Mouse (Mus musculus) cerebellum, adult 2 months (tissue): ENCODE data around the gene Tmem9b. TPM values are rescaled to one million over a fixed set of nuclear protein-coding genes. Genes with fewer than 3 reads are reported as not detected.

ENCODE experiments used
- DNase-seq, 2 experiments: peaks; one replicate each; pipeline ENCODE4 v3.0.0; 2021
- H3K27ac ChIP-seq: fragments of 200-500 bp; 2 replicates; pipeline ENCODE4 v1.5.1; 2012; ENCODE audit warnings: low read length, control low read depth, inconsistent platforms; ENCODE audit not compliant: insufficient read depth
- H3K27me3 ChIP-seq: fragments of 200-500 bp; 2 replicates; pipeline ENCODE4 v1.6.1; 2012; ENCODE audit warnings: inconsistent platforms, mild to moderate bottlenecking, low read length, moderate library complexity; ENCODE audit not compliant: control insufficient read depth, insufficient read depth
- H3K4me1 ChIP-seq: fragments of 200-500 bp; 2 replicates; pipeline ENCODE4 v1.6.1; 2011; ENCODE audit warnings: low read length; ENCODE audit not compliant: control insufficient read depth, insufficient read depth
- H3K4me3 ChIP-seq: fragments of 200-500 bp; replicated peaks from 2 replicates; pipeline ENCODE3; 2011; ENCODE audit warnings: mild to moderate bottlenecking, low read depth, low read length, control low read depth; ENCODE audit not compliant: insufficient read depth
- CTCF ChIP-seq: fragments of 200-500 bp; IDR thresholded peaks from 2 replicates; pipeline ENCODE4 v1.5.1; 2011; ENCODE audit warnings: low read depth, mild to moderate bottlenecking, control low read depth, low read length, moderate library complexity, borderline replicate concordance; ENCODE audit not compliant: insufficient read depth
- POLR2A ChIP-seq: fragments of 200-500 bp; IDR thresholded peaks from 2 replicates; pipeline ENCODE4 v1.6.1; 2011; ENCODE audit warnings: low read length, control low read depth, borderline replicate concordance; ENCODE audit not compliant: insufficient read depth
- WGBS: fragments of 180-500 bp; shearing (Covaris S2); methylation state at CpG from one replicate; pipeline ENCODE4 v1.1.7; 2018; 5-methylcytosine and 5-hydroxymethylcytosine counted together
- polyA plus RNA-seq: library from polyadenylated mRNA; depleted of rRNA; stranded (reverse); fragments of >200 nt; gene quantifications from 2 replicates; pipeline ENCODE4 v1.2.3, GENCODE M21; 2012; rRNA removed

Gene Tmem9b
- polyA plus RNA-seq, 1 experiment: 140 TPM

- WGBS: 78% methylated on average over 13 of the region's 13 CpGs
Observed at GRCm38 (mm10) chr7:109694576-109695338, 57.9 kb downstream of the Tmem9b start.

DNA sequence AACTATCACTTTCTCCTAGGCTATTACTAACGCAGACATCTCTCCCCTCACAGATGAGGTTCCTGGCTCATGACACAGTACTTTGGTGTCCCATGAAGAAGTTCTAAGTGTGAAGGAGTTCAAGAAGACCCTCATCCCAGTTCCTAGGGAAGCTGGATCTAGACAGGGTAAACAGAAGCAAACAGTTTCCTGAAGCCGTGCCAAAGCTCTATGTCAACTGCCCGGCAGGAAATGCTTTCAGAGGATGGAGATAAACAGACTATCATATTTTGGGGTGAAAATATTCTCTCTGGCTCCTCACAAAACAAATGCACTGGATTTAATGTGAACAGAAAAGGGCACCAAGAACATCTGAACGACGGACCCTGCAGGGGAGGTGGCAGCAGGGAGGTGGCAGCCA, 61.7 kb downstream of the Tmem9b start:
- DNase-seq: no peak
- Histone ChIP-seq H3K27ac (no peak overlapping the region), H3K4me3 (no peak overlapping the region), H3K4me1 (no peaks in the 10 kb centered on the region), H3K27me3 (no peaks in the 10 kb centered on the region)
- TF ChIP-seq CTCF (no peak), POLR2A (no peak)
- 63% methylated on average over 5 of the region's 5 CpGs for WGBS

More at GRCm38 (mm10) chr7:109694576-109695338, 57.9 kb downstream of the Tmem9b start:
- H3K27ac ChIP-seq: no peak overlapping the region
- TF ChIP-seq POLR2A: no peak
- no peak for TF ChIP-seq CTCF
- H3K4me1 ChIP-seq: no peaks in the 10 kb centered on the region
- no peak for DNase-seq
- no peaks in the 10 kb centered on the region; the same call in 1 of the 2 replicates for H3K27me3 ChIP-seq
- no peak overlapping the region for H3K4me3 ChIP-seq

DNA sequence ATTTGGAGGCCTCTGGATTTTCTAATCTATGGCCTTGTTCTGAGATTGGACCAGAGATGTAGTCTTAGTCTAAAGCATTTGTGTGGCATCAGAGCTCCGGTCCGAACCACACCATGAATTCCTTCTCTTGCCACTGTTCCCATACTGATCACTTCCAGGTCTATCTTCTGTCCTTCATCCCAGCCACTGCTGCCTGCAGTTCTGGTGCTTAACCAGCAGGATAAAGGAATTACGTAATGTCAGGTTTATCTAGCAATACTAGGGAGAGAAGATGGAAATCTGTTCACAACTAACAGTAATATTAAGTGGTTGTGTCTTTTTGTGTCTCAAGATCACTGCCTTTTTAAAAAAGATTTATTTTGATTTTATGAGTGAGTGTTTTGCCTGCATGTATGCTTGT, 62.6 kb downstream of the Tmem9b start:
- Histone ChIP-seq H3K4me3 (no peak overlapping the region), H3K27me3 (no peaks in the 10 kb centered on the region), H3K27ac (no peak overlapping the region), H3K4me1 (no peaks in the 10 kb centered on the region)
- TF ChIP-seq POLR2A (no peak), CTCF (no peak)
- DNase-seq: no peak
- WGBS: 91% methylated on average over 3 of the region's 3 CpGs

DNA sequence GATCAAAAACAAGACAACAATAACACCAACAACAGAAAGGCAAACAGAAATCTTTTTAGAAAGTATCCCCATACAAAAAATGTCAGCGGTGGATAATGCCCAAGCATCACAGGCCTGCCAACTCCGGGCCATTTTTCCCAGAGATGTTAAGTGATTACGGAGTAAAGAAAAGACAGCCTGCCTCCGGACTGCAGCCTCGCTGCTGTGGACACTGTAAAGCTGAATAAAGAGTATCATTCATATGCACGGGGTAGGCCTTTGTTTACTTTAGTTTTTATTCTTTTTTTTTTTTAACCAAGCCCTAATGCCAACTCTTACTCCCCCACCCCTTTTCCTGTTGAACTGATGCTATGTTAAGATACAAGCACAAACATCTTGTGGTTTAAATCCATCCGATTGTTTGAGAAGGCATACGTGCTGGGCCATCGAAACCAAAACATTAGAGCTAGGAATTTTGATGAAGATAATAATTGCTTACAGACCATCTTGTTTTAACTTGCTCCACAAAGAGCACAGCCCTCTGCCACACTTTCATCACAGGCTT, 66.0 kb downstream of the Tmem9b start:
- TF ChIP-seq CTCF (no peak), POLR2A (no peak)
- Histone ChIP-seq H3K4me3 (no peak overlapping the region), H3K27ac (no peak overlapping the region), H3K4me1 (no peaks in the 10 kb centered on the region), H3K27me3 (no peaks in the 10 kb centered on the region)
- WGBS: 64% methylated on average over 9 of the region's 9 CpGs
- no peak for DNase-seq

Other genes starting within 250 kb of the Tmem9b start
- 11.3 and 11.6 TPM in 2 replicates for gene Trim66, start 244.7 kb downstream of the Tmem9b start, polyA plus RNA-seq
- 299 and 318 TPM in 2 replicates for gene Rpl27a, start 233.7 kb downstream of the Tmem9b start, polyA plus RNA-seq
- gene St5, start 49.3 kb downstream of the Tmem9b start, polyA plus RNA-seq: 43.8 and 44.8 TPM in 2 replicates
- gene Akip1, start 49.2 kb downstream of the Tmem9b start, polyA plus RNA-seq: 6.7 and 6.9 TPM in 2 replicates
- 0.16 and 0.20 TPM in 2 replicates for gene BC051019, start 29.0 kb downstream of the Tmem9b start, polyA plus RNA-seq
- gene Ascl3, start 21.1 kb downstream of the Tmem9b start, polyA plus RNA-seq: 0.22 and 0.39 TPM in 2 replicates
- gene Nrip3, start 29.1 kb upstream of the Tmem9b start, polyA plus RNA-seq: 46.6 and 52.8 TPM in 2 replicates
- gene Scube2, start 112.8 kb upstream of the Tmem9b start, polyA plus RNA-seq: 0.26 and 0.33 TPM in 2 replicates
- gene Dennd5a, start 207.6 kb upstream of the Tmem9b start, polyA plus RNA-seq: 270 TPM in 2 replicates
- 61.8 and 66.0 TPM in 2 replicates for gene Tmem41b, start 234.1 kb upstream of the Tmem9b start, polyA plus RNA-seq